Mouse (Mus musculus): ENCODE data around the gene Fut4. TPM values are rescaled to one million over a fixed set of nuclear protein-coding genes. Genes with fewer than 3 reads are reported as not detected.
A peak's percentile ranks its signal among the peaks of the same experiment; 100 is the strongest.

The Fut4 gene
- under 1 TPM; 0.12 to 0.23 TPM for total RNA-seq (2021)
- long read RNA-seq, experiment 1, full-length matches to known transcripts, result 1 of 1 reads
- long read RNA-seq, experiment 1, partial matches to known transcripts, result 0 of 1 reads
- long read RNA-seq, experiment 1, other reads (novel, unspliced or antisense), result 0 of 1 reads
- long read RNA-seq, experiment 2, result 0 reads

GRCm38 (mm10) chr9:14752001-14752522, at the start of gene Fut4:
Gene Fut4 (minus strand): TSS chr9:14752393.
- DNase-seq (ENCODE audit: low spot score in 2 of 2), result no peak

- no peak for DNase-seq (ENCODE audit: low spot score in 2 of 2)
These were observed 35.2 kb upstream of the Fut4 start for GRCm38 (mm10) chr9:14787356-14787755.

GRCm38 (mm10) chr9:14784039-14785002, 32.1 kb upstream of the Fut4 start, which contains the start of the genes Mre11a and Ankrd49:
Gene Mre11a (plus strand): TSS chr9:14784654.
Gene Ankrd49 (minus strand): TSS chr9:14784856.
- peak; percentile 94 to 96 for DNase-seq (ENCODE audit: low spot score in 2 of 2)

GRCm38 (mm10) chr9:14778341-14778740, 26.1 kb upstream of the Fut4 start:
- DNase-seq (ENCODE audit: low spot score in 2 of 2), result no peak

- DNase-seq (ENCODE audit: low spot score in 2 of 2), result no peak
These were observed 21.6 kb upstream of the Fut4 start for GRCm38 (mm10) chr9:14773813-14774212.

- no peak for DNase-seq (ENCODE audit: low spot score in 2 of 2)
These were observed 19.9 kb upstream of the Fut4 start for GRCm38 (mm10) chr9:14772074-14772473.

GRCm38 (mm10) chr9:14770803-14771471, 18.7 kb upstream of the Fut4 start, which contains the start of gene 1700012B09Rik:
Gene 1700012B09Rik (minus strand): TSS chr9:14771030.
- DNase-seq (ENCODE audit: low spot score in 2 of 2), result no peak

- no peak for DNase-seq (ENCODE audit: low spot score in 2 of 2)
These were observed 17.6 kb upstream of the Fut4 start for GRCm38 (mm10) chr9:14769811-14770210.

- peak; percentile 41 to 63 for DNase-seq (ENCODE audit: low spot score in 2 of 2)
These were observed 12.6 kb upstream of the Fut4 start for GRCm38 (mm10) chr9:14764765-14765164.

GRCm38 (mm10) chr9:14759261-14759660, 7.1 kb upstream of the Fut4 start:
- DNase-seq (ENCODE audit: low spot score in 2 of 2), result no peak

- no peak for DNase-seq (ENCODE audit: low spot score in 2 of 2)
These were observed 6.4 kb upstream of the Fut4 start for GRCm38 (mm10) chr9:14758590-14758989.

- DNase-seq (ENCODE audit: low spot score in 2 of 2), result no peak
These were observed 2.3 kb upstream of the Fut4 start for GRCm38 (mm10) chr9:14754469-14754868.

GRCm38 (mm10) chr9:14753947-14754346, 1.8 kb upstream of the Fut4 start:
- DNase-seq (ENCODE audit: low spot score in 2 of 2), result no peak

- no peak for DNase-seq (ENCODE audit: low spot score in 2 of 2)
These were observed 641 bp downstream of the Fut4 start for GRCm38 (mm10) chr9:14751503-14752000.

- no peak for DNase-seq (ENCODE audit: low spot score in 2 of 2)
These were observed 1.2 kb downstream of the Fut4 start for GRCm38 (mm10) chr9:14750901-14751502.

GRCm38 (mm10) chr9:14740151-14740924, 11.9 kb downstream of the Fut4 start, which contains the start of gene Piwil4:
Gene Piwil4 (minus strand): TSS chr9:14740733.
- no peak for DNase-seq (ENCODE audit: low spot score in 2 of 2)

- DNase-seq (ENCODE audit: low spot score in 2 of 2), result no peak
These were observed 12.6 kb downstream of the Fut4 start for GRCm38 (mm10) chr9:14739498-14740150.

GRCm38 (mm10) chr9:14730941-14731541, 21.2 kb downstream of the Fut4 start:
- DNase-seq (ENCODE audit: low spot score in 2 of 2), result no peak

- no peak for DNase-seq (ENCODE audit: low spot score in 2 of 2)
These were observed 23.8 kb downstream of the Fut4 start for GRCm38 (mm10) chr9:14728365-14728764.

All from layer of hippocampus, postnatal 14 days (tissue).